8 mouse cellular contexts compared by ENCODE assay signal in genomic region chr3:68572249-68573225, GRCm38 (mm10).
A peak's percentile ranks its signal among the peaks of the same experiment; 100 is the strongest.
DNase-seq lines count a peak whose midpoint lies in the region; ATAC-seq and TF ChIP-seq lines count a peak whose summit lies in the region.

No protein-coding gene starts in this region.

- H3K9me3 ChIP-seq in heart, embryonic 11.5 days (replicated peaks; ENCODE audit: control insufficient read depth, low read length) = no peaks in the 10 kb centered on the region
- H3K9me3 ChIP-seq in liver, embryonic 15.5 days (replicated peaks) = no peaks in the 10 kb centered on the region

- peak overlapping the region; percentile 61 for H3K4me2 ChIP-seq in heart, embryonic 11.5 days
- peak overlapping the region; percentile 13 for H3K4me2 ChIP-seq in liver, embryonic 15.5 days

- peak overlapping the region; percentile 11; the same call in 1 of the 2 replicates for H3K4me3 ChIP-seq in kidney, adult 2 months (ENCODE audit: insufficient read depth, low read depth, low read length)
- peak overlapping the region; percentile 73 for H3K4me3 ChIP-seq in cortical plate, adult 2 months (ENCODE audit: insufficient read depth, low read length)
- peak overlapping the region; percentile 29 for H3K4me3 ChIP-seq in heart, embryonic 11.5 days (ENCODE audit: low read depth, low read length)
- H3K4me3 ChIP-seq in layer of hippocampus, adult 2 months = peak overlapping the region; percentile 75
- no peak overlapping the region for H3K4me3 ChIP-seq in liver, embryonic 15.5 days (replicated peaks)

- no peaks in the 10 kb centered on the region for H3K27me3 ChIP-seq in kidney, adult 2 months (replicated peaks; ENCODE audit: control insufficient read depth, insufficient read depth, low read length)
- no peaks in the 10 kb centered on the region for H3K27me3 ChIP-seq in heart, embryonic 11.5 days (ENCODE audit: control insufficient read depth, insufficient read depth, low read length)
- H3K27me3 ChIP-seq in liver, embryonic 15.5 days = no peaks in the 10 kb centered on the region

- no peaks in the 10 kb centered on the region for H3K36me3 ChIP-seq in kidney, adult 2 months (ENCODE audit: control insufficient read depth, insufficient read depth, low read length)
- no peaks in the 10 kb centered on the region for H3K36me3 ChIP-seq in heart, embryonic 11.5 days (ENCODE audit: control insufficient read depth, insufficient read depth, low read length)
- H3K36me3 ChIP-seq in liver, embryonic 15.5 days (replicated peaks) = no peaks in the 10 kb centered on the region

- WGBS in kidney, adult 2 months = 38% methylated on average over 28 of the region's 28 CpGs
- 22% methylated on average over 28 of the region's 28 CpGs for WGBS in heart, embryonic 11.5 days (ENCODE audit: insufficient replicate concordance)
- 27% methylated on average over 28 of the region's 28 CpGs for WGBS in liver, embryonic 15.5 days (ENCODE audit: insufficient replicate concordance)

- DNase-seq in kidney, adult 2 months = no peak
- DNase-seq in kidney, adult 18-20 months = no peak
- peak; percentile 92 to 93 for DNase-seq in layer of hippocampus, adult 2 months (ENCODE audit: low spot score in 2 of 2)
- DNase-seq in retina, postnatal 7 days (ENCODE audit: low read depth, low spot score) = peak; percentile 49

- TF ChIP-seq CTCF in kidney, adult 2 months (conservative IDR thresholded peaks at IDR 0.05; ENCODE audit: insufficient read depth, insufficient read length, low read depth, low read length) = no peak
- no peak for TF ChIP-seq CTCF in cortical plate, adult 2 months (IDR thresholded peaks at IDR 0.05; ENCODE audit: extremely low read depth, insufficient read depth, low read length)
- no peak for TF ChIP-seq CTCF in layer of hippocampus, adult 2 months (conservative IDR thresholded peaks at IDR 0.05)

- TF ChIP-seq POLR2A in kidney, adult 2 months (IDR thresholded peaks at IDR 0.05; ENCODE audit: low read depth, low read length) = no peak
- peak; percentile 97 for TF ChIP-seq POLR2A in cortical plate, adult 2 months (IDR thresholded peaks at IDR 0.05; ENCODE audit: extremely low read depth, insufficient read depth, low read length)

- no peak overlapping the region for H3K27ac ChIP-seq in kidney, adult 2 months (ENCODE audit: insufficient read depth, low read depth, low read length)
- H3K27ac ChIP-seq in cortical plate, adult 2 months (ENCODE audit: insufficient read depth, low read length) = peak overlapping the region; percentile 95
- H3K27ac ChIP-seq in heart, embryonic 11.5 days (ENCODE audit: low read depth, low read length) = peak overlapping the region; percentile 22; the same call in 1 of the 2 replicates
- peak overlapping the region; percentile 99 for H3K27ac ChIP-seq in layer of hippocampus, adult 2 months
- H3K27ac ChIP-seq in liver, embryonic 15.5 days (replicated peaks) = no peak overlapping the region

- peak overlapping the region; percentile 70 for H3K9ac ChIP-seq in heart, embryonic 11.5 days (ENCODE audit: low read depth, low read length)
- H3K9ac ChIP-seq in liver, embryonic 15.5 days = no peak overlapping the region

- no peak for ATAC-seq in heart, embryonic 11.5 days (replicated peaks; ENCODE audit: insufficient number of reproducible peaks, low FRiP score, low TSS enrichment)
- no peak for ATAC-seq in liver, embryonic 15.5 days (ENCODE audit: insufficient read depth)
- no peak for ATAC-seq in erythroid progenitor cell, adult 5-6 weeks (replicated peaks; ENCODE audit: low FRiP score, poor library complexity, severe bottlenecking)

- no peaks in the 10 kb centered on the region; the same call in 1 of the 2 replicates for H3K4me1 ChIP-seq in kidney, adult 2 months (ENCODE audit: control insufficient read depth, insufficient read depth, low read length)
- peaks cover 4% of the 10 kb centered on the region; the same call in 1 of the 2 replicates for H3K4me1 ChIP-seq in cortical plate, adult 2 months (ENCODE audit: control insufficient read depth, insufficient read depth, low read length)
- peaks cover 37% of the 10 kb centered on the region for H3K4me1 ChIP-seq in heart, embryonic 11.5 days (ENCODE audit: control insufficient read depth, insufficient read depth, low read length)
- peaks cover 7% of the 10 kb centered on the region; the same call in 1 of the 2 replicates for H3K4me1 ChIP-seq in liver, embryonic 15.5 days (replicated peaks)

Comparison
In these comparisons a context has a peak if more than half of its experiments do, and no peak if none do; other contexts are left out.
1. DNase-seq: peak in layer of hippocampus, adult 2 months (2 of 2) and retina, postnatal 7 days (single experiment); none in kidney, adult 2 months (single experiment) and kidney, adult 18-20 months (single experiment).
2. H3K27ac ChIP-seq: peak in cortical plate, adult 2 months (single experiment), heart, embryonic 11.5 days (single experiment) and layer of hippocampus, adult 2 months (single experiment); none in kidney, adult 2 months (single experiment) and liver, embryonic 15.5 days (single experiment).